In genomic region chr4:153316964-153317724, GRCm38 (mm10) we compare ENCODE assay signal across 14 mouse cellular contexts.
DNase-seq lines count a peak whose midpoint lies in the region; ATAC-seq lines count a peak whose summit lies in the region.
"Had no signal": no experiment of that assay in that cellular context is flagged by ENCODE, and none has a peak within 500 bp of the region (broad histone marks: within the 10 kb centered on the region; RNA-seq: fewer than 3 reads in every experiment).

No protein-coding gene starts in this region.

- no peaks in the 10 kb centered on the region for H3K27me3 ChIP-seq in midbrain, embryonic 11.5 days (ENCODE audit: control insufficient read depth, insufficient read depth, low read length)
- H3K27me3 ChIP-seq in midbrain, embryonic 16.5 days (ENCODE audit: control insufficient read depth, insufficient read depth, low read depth, low read length): no peaks in the 10 kb centered on the region
- no peaks in the 10 kb centered on the region for H3K27me3 ChIP-seq in hindbrain, embryonic 14.5 days (ENCODE audit: control insufficient read depth, insufficient read depth, low read length)

- H3K4me2 ChIP-seq in midbrain, embryonic 11.5 days: no peak overlapping the region
- no peak overlapping the region for H3K4me2 ChIP-seq in midbrain, embryonic 16.5 days (ENCODE audit: low read length)
- no peak overlapping the region for H3K4me2 ChIP-seq in hindbrain, embryonic 14.5 days (replicated peaks)

- H3K36me3 ChIP-seq in midbrain, embryonic 11.5 days (ENCODE audit: control insufficient read depth, insufficient read depth, low read length): no peaks in the 10 kb centered on the region
- H3K36me3 ChIP-seq in midbrain, embryonic 16.5 days (ENCODE audit: control insufficient read depth, insufficient read depth, low read length): no peaks in the 10 kb centered on the region
- H3K36me3 ChIP-seq in hindbrain, embryonic 14.5 days (replicated peaks; ENCODE audit: control insufficient read depth, insufficient read depth): no peaks in the 10 kb centered on the region

- no peak overlapping the region for H3K4me3 ChIP-seq in midbrain, embryonic 11.5 days (ENCODE audit: low read depth, low read length)
- no peak overlapping the region for H3K4me3 ChIP-seq in midbrain, embryonic 16.5 days (ENCODE audit: low read depth, low read length)
- H3K4me3 ChIP-seq in hindbrain, embryonic 14.5 days (replicated peaks; ENCODE audit: low read length): no peak overlapping the region

- no peaks in the 10 kb centered on the region for H3K9me3 ChIP-seq in midbrain, embryonic 11.5 days (ENCODE audit: control insufficient read depth, low read length)
- no peaks in the 10 kb centered on the region for H3K9me3 ChIP-seq in midbrain, embryonic 16.5 days (replicated peaks; ENCODE audit: control insufficient read depth, low read length, poor library complexity, severe bottlenecking)
- no peaks in the 10 kb centered on the region for H3K9me3 ChIP-seq in hindbrain, embryonic 14.5 days (ENCODE audit: control insufficient read depth, low read length)

- DNase-seq in midbrain, embryonic 11.5 days (ENCODE audit: low spot score, missing footprints): no peak
- DNase-seq in heart, adult 9 months (ENCODE audit: low spot score in 2 of 2): peak; percentile 31
- peak; percentile 10 for DNase-seq in heart, postnatal 4 days
- no peak for DNase-seq in ovary, postnatal 14 days (ENCODE audit: low spot score)
- DNase-seq in hindbrain, embryonic 14.5 days (ENCODE audit: low spot score): no peak
- DNase-seq: cerebellum, adult 2 months; forebrain, postnatal 0 days; kidney, postnatal 25 days; right cerebral cortex, postnatal 14 days had no signal

- no peak overlapping the region for H3K27ac ChIP-seq in midbrain, embryonic 11.5 days (ENCODE audit: low read depth, low read length)
- H3K27ac ChIP-seq in midbrain, embryonic 16.5 days (ENCODE audit: low read length): no peak overlapping the region
- H3K27ac ChIP-seq in hindbrain, embryonic 14.5 days: no peak overlapping the region

- 71% methylated on average over 16 of the region's 16 CpGs for WGBS in midbrain, embryonic 11.5 days
- 71% methylated on average over 16 of the region's 16 CpGs for WGBS in midbrain, embryonic 16.5 days
- WGBS in hindbrain, embryonic 14.5 days: 79% methylated on average over 16 of the region's 16 CpGs

- peak; percentile 35; the same call in 1 of the 2 replicates for ATAC-seq in midbrain, embryonic 11.5 days (ENCODE audit: low FRiP score)
- no peak for ATAC-seq in midbrain, embryonic 16.5 days
- ATAC-seq in monocyte, adult 5-6 weeks (replicated peaks; ENCODE audit: insufficient number of reproducible peaks, low FRiP score, low TSS enrichment, poor library complexity, severe bottlenecking): no peak
- no peak for ATAC-seq in hindbrain, embryonic 14.5 days (ENCODE audit: low FRiP score)
- ATAC-seq: activated CD4-positive, CD25-positive, alpha-beta regulatory T cell, adult 4 months; CD4-positive, CD25-positive, alpha-beta regulatory T cell, adult 4 months; forebrain, postnatal 0 days; intestine, postnatal 0 days had no signal

- no peak overlapping the region for H3K9ac ChIP-seq in midbrain, embryonic 11.5 days (ENCODE audit: low read length)
- H3K9ac ChIP-seq in midbrain, embryonic 16.5 days (ENCODE audit: low read depth, low read length): no peak overlapping the region
- no peak overlapping the region for H3K9ac ChIP-seq in hindbrain, embryonic 14.5 days
- H3K9ac ChIP-seq: forebrain, postnatal 0 days had no signal

- H3K4me1 ChIP-seq in midbrain, embryonic 11.5 days (ENCODE audit: control insufficient read depth, insufficient read depth, low read length): no peaks in the 10 kb centered on the region
- H3K4me1 ChIP-seq in midbrain, embryonic 16.5 days (ENCODE audit: control insufficient read depth, insufficient read depth, low read length): peaks cover 9% of the 10 kb centered on the region
- H3K4me1 ChIP-seq in hindbrain, embryonic 14.5 days (replicated peaks; ENCODE audit: control insufficient read depth, insufficient read depth, low read length): peaks cover 4% of the 10 kb centered on the region; the same call in 1 of the 2 replicates

Comparison
In these comparisons a context has a peak if more than half of its experiments do, and no peak if none do; other contexts are left out.
1. DNase-seq: peak in heart, adult 9 months (2 of 2) and heart, postnatal 4 days (single experiment); none in midbrain, embryonic 11.5 days (single experiment), ovary, postnatal 14 days (single experiment) and hindbrain, embryonic 14.5 days (single experiment).